Mouse (Mus musculus) embryonic stem cell, embryonic (primary cell): ENCODE measurements around the gene Orai2.

Experiments used
- CTCF ChIA-PET, 4 experiments: fragments of 300-600 bp in 2 of 4; fragments of 350-600 bp in 2 of 4; sonication (Branson Sonifier 250); formaldehyde crosslinking; loops; one replicate each; lab custom pipeline; 2022; ENCODE audit warnings: inconsistent platforms in 2 of 4; lab: Charles Lee
- POLR2A ChIA-PET, 4 experiments: fragments of 300-600 bp in 2 of 4; fragments of 350-600 bp in 2 of 4; sonication (Branson Sonifier 250); formaldehyde crosslinking; loops; one replicate each; lab custom pipeline; 2022; ENCODE audit warnings: antibody characterized with exemption in 4 of 4, inconsistent platforms in 1 of 4; lab: Charles Lee

The Orai2 gene

DNA sequence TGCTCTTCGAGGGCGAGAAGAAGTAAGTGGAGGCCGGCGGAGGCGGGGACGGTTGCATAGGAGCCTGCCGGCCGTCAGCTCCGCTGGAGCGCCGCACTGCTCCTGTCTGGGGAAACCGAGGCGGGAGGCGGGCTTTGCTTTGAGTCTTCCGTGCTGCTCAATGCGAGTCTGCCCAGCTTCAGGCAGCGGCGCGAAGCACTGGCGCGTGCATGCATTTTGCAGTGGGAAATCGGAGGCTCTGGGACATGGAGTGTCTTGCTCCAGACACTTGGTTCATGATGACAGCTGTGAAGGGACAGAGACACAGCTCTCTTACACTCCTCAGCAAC lies 53.8 kb downstream of the Orai2 start:
- CTCF ChIA-PET, result interaction anchor here (0.6 to 4.1 kb wide), 14 partner anchors 10 to 215 kb away, joined by 3 to 53 read pairs (median 3); partner anchors contain the start of gene Zp3 (in 1 of the 4)
- POLR2A ChIA-PET, result interaction anchor here (0.7 to 4.7 kb wide), 29 partner anchors 10 to 339 kb away, joined by 3 to 39 read pairs (median 5); partner anchors contain the start of genes Mdh2 (in 2 of the 4), Styxl1 (in 2 of the 4) and Ywhag (in 1 of the 4)

DNA sequence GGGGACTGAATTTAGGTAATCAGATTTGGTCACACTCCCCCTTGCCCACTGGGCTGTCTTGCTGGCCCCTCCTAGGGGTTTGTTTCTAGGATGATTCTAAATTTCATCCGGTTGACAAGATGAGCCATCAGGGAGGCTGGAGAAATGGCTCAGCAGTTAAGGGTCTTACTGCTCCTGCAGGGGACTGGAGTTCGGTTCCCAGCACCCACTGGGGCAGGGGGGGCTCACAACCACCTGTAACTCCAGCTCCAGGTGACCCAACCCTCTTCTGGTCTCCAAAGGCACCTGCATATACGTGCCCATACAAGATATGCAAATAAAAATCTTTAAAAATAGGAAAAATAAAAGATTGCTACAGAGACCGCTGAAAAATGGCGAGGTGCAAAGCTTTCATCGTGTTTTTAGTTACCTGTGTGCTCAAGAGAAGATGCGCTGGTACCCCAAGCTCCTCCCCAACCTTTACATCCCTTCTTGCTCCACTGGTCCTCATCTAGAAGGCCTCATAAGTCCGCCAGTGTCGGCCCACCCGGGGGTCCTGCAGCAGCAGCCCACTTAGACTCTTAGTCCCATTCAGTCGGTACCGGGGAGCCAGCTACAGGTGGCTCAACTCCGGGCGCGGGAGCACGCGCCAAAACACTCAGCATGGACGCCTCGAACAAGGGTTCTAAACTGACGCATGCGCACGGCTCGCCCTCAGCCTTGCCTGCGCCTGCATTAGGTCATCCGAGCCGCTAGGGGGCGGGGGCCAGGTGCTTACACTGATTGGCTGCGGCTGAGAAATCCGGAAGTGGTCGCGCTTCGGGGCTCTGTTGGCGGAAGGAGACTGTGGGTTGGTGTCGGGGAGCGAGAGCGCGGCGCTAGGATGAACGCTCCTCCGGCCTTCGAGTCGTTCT lies 54.4 kb downstream of the Orai2 start, which contains the start of gene Polr2j:
TSS of gene Polr2j (plus strand) at position 741 of the 893 bp plus-strand sequence.
- ChIA-PET POLR2A (interaction anchor here (0.6 to 4.7 kb wide), 42 partner anchors 9 to 338 kb away, joined by 3 to 39 read pairs (median 4); partner anchors contain the start of genes Mdh2 (in 2 of the 4), Styxl1 (in 2 of the 4), Dtx2 (in 1 of the 4) and Hspb1 (in 1 of the 4)), CTCF (interaction anchor here (0.6 to 4.1 kb wide), 20 partner anchors 9 to 215 kb away, joined by 3 to 53 read pairs (median 3); partner anchors contain the start of gene Zp3 (in 1 of the 4))

DNA sequence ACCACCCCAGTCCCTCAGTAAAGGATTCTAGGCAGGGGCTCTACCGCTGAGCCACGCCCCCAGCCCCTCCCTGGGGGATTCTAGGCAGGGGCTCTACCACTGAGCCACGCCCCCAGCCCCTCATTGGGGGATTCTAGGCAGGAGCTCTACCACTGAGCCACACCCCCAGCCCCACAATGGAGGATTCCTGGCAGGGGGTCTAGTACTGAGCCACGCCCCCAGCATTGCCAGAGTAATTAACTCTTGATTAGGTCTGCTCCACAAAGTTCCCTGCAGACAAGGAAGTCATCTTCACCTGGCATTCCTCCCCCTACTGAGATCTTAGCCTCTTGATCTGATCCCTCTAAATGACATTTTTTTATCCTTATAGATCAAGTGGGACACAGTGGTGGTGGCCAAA lies 57.0 kb downstream of the Orai2 start:
- CTCF ChIA-PET, result interaction anchor here (0.5 to 2.9 kb wide), 5 partner anchors 9 to 34 kb away, joined by 3 to 15 read pairs (median 4); no protein-coding TSS in a partner anchor
- POLR2A ChIA-PET, result interaction anchor here in 2 of 4 experiments (0.7 to 4.7 kb wide), 6 partner anchors 10 to 559 kb away, joined by 3 to 39 read pairs (median 4); no protein-coding TSS in a partner anchor

DNA sequence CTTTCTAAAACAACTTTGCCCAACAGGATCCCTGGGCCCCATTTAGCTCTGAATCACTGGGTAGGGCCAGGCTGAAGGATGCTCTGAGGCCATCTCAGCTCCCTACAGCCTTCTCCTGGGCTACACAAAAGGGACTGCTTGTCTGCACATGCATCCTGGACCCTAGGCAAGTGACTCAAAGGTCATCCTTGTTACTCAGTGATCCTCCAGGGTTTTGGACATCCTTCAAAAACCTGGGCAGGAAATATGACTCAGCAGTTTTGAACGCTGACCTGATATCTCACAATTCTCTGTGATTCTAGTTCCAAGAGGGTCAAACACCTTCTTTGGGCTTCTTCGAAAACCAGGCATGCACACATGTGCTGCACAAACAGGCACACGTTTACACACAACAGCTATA lies 61.5 kb downstream of the Orai2 start:
- ChIA-PET CTCF (no interaction called here), POLR2A (no interaction called here)

DNA sequence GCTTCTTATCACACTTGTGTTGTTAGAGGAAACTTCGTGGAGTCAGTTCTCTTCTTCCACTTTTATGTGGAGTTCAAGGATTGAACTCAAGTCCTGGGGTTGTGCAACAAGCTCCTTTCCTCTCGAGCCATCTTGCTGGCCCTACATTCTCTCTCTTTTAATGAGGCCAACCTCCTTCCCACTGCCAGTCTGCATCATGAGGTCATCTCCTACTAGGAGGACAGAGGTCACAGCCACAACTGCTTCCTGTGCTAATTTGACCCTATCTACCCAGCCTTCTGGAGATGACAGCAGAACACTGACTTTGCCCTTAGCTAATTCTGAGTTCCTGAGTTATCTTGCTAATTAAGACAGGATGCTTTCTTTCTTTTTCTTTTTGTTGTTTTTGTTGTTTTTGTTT lies 62.0 kb downstream of the Orai2 start:
- CTCF ChIA-PET, result interaction anchor here in 1 of 4 experiments (1.0 kb wide), 1 partner anchor 253 kb away, joined by 3 read pairs; no protein-coding TSS in a partner anchor
- POLR2A ChIA-PET, result interaction anchor here in 1 of 4 experiments (0.6 kb wide), 1 partner anchor 13 kb away, joined by 3 read pairs; no protein-coding TSS in a partner anchor

DNA sequence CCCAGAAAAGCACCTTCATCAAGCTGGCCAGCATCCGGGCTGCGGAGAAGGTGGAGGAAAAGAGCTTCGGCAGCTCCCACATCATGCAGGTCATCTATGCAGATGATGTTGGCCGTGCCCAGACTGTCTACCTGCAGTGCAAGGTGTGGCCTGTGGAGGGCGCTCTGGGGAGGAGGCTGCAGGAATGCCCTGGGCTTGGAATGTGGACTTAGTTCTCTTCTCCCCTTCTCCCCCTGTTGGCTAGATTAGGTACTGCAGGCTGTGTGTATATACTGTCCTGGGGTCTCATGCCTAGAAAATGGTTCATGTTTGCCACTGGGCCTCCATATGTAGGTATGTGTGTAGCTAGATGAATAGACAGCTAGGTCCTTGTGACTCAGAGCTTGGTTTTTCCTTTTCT lies 66.0 kb downstream of the Orai2 start:
- ChIA-PET CTCF (interaction anchor here in 3 of 4 experiments (0.6 to 5.5 kb wide), 11 partner anchors 9 to 1164 kb away, joined by 3 to 53 read pairs (median 4); partner anchors contain the start of genes Polr2j (in 2 of the 3) and Rasa4 (in 1 of the 3)), POLR2A (interaction anchor here in 3 of 4 experiments (0.6 to 5.2 kb wide), 11 partner anchors 8 to 877 kb away, joined by 3 to 39 read pairs (median 5); partner anchors contain the start of genes Polr2j (in 1 of the 3) and Rasa4 (in 1 of the 3))

DNA sequence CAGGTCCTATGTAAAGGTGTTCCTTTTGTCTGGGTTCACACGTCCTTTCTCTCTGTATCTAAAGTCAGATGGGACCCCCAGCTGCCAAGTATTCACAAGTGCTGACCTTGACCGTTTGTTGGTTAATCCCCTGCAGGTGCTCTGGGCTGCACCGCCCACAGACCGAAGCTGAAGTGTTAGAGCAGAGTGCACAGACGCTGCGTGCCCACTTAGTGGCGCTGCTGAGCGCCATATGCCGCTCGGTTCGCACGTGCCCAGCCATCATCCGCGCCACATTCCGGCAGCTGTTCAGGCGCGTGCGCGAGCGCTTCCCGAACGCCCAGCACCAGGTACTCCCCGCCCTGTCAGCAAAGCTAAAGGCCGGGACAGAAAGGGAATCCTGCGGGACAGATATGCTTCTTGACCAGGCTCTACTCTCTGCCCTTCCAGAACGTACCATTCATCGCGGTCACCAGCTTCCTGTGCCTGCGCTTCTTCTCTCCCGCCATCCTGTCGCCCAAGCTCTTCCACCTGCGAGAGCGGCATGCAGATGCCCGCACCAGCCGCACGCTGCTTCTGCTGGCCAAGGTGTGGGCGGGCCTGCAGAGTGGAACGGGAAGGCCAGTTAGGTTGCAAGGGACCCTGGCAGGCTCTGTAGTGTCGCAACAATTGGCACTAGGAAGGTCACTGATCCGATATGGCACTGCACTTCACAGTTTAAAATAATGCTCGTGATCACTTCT lies 68.3 kb downstream of the Orai2 start:
- POLR2A ChIA-PET, result interaction anchor here (0.5 to 5.2 kb wide), 45 partner anchors 9 to 1684 kb away, joined by 3 to 39 read pairs (median 4); partner anchors contain the start of genes Polr2j (in 4 of the 4), Rasa4 (in 2 of the 4), Ywhag (in 2 of the 4) and Dtx2 (in 1 of the 4)
- CTCF ChIA-PET, result interaction anchor here (0.5 to 5.5 kb wide), 54 partner anchors 10 to 1465 kb away, joined by 3 to 53 read pairs (median 4); partner anchors contain the start of genes Polr2j (in 2 of the 4), Rasa4 (in 2 of the 4), Dtx2 (in 1 of the 4) and Hspb1 (in 1 of the 4)

DNA sequence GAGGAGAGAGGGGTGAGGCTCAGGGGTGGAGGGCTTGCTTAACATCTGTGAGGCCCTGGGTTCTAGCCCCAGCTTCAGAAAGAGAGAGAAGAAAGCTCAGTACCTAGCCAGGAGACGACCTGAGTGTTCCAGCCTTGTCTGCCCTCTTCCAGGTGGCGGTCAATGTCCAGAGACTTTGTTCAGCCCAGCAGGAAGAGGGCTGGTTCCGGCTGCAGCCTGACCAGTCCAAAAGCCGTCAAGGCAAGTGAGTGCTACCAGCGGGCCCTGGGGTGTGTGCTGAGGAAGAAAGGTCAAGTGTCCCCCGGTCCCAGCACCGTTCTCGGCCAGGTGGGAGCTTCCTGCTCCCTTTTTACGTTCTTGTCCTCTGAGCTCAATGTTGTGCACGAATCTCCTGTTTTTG lies 72.0 kb downstream of the Orai2 start:
- CTCF ChIA-PET, result interaction anchor here in 3 of 4 experiments (0.5 to 1.7 kb wide), 5 partner anchors 9 to 221 kb away, joined by 3 to 6 read pairs (median 4); partner anchors contain the start of gene Alkbh4 (in 1 of the 3)
- POLR2A ChIA-PET, result interaction anchor here in 3 of 4 experiments (0.5 to 1.8 kb wide), 6 partner anchors 12 to 320 kb away, joined by 3 to 4 read pairs (median 4); partner anchors contain the start of genes Mdh2 (in 1 of the 3), Polr2j (in 1 of the 3) and Styxl1 (in 1 of the 3)
